Mouse (Mus musculus) mature B cell (primary cell): ENCODE results near the gene A2ml1.

ENCODE experiments used
- in situ Hi-C: fragments of 300-500 bp; cut with MboI; formaldehyde crosslinking; loops from 2 replicates; pipeline ENCODE4 v1.14.3; 2019

A2ml1 gene

DNA sequence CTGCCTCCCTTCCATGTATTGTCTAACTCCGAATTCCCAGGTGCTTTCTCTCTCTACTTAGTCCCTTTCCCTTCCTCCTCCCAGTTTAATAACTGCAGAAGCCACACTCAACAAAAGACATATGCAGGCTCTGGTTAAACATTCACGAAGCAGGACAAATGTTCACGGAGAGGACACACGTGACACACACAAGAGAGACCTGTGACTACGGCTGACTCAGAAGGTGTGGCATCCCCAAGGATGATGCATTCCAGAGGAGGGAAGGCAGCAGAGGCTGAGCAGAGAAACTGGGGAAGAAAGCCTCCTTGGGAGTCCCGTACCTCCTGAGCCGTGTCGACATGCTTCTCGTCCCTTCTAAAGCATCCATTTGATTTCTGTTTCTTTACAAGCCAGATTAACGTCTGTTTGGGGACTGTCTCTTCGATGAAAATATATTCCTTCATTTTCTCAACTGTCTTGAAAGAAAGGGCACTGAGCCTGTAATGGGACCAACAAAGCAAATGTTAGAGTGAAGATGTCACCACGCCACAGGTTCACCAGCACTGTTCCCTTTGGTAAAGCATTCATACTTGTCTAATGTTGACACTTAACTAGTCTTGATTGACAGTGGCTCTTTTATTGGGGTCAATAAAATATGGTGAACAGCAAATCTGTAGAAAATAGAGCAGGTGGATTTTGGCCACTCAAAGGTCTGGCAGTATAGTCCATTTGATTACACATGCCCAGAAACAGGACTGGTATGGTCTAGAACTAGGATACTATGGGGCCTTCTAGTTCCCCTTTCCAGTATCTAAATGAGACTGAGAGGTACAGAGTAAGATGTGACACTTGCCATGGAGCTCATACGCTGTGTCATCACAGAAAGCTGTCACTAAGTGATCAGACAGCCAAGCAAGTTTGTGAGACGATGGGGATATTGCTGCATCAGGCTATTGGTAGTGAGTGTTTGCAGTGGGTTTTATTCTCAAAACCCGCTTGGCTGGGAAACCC is 31.6 kb downstream of the A2ml1 start:
- in situ Hi-C loops = no loop called here

DNA sequence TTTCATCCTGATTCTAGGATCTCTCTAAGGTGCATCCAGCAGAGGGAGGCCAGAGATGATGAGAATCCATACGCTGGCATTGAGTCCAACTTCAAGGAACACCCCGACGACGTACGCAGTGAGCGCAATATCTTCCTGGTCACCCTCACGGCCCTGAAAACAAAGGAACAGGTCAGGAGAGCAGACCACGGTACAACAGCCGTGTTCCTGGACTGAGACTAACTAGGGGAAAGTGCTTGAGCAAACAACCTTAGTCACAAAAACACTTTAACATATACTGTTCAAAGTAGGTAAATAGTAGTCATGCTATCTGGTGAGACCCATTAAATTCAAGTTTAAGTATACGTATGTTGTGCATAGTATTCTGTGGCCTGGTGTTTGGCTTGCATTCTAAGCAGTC is 32.9 kb downstream of the A2ml1 start:
- in situ Hi-C loops = no loop called here

DNA sequence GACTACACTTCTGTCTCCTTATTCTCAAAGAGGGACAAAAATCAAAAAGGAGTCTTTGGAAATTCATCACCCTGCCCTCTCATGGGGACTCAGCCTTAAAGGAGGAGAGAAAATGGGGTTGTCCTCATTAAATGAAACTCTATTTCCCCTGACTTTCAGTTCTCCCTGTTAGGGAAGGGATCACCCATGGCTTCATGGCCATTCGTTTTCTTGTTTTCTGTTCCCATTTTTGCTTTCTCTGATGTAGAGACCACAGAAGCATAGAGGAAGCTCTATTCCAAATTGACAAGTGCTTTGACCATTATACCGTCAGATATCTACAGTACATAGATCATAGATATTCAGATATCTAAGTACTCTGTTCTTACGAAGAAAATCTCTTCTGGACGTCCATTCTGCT is 36.0 kb downstream of the A2ml1 start:
- in situ Hi-C loops = no loop called here

DNA sequence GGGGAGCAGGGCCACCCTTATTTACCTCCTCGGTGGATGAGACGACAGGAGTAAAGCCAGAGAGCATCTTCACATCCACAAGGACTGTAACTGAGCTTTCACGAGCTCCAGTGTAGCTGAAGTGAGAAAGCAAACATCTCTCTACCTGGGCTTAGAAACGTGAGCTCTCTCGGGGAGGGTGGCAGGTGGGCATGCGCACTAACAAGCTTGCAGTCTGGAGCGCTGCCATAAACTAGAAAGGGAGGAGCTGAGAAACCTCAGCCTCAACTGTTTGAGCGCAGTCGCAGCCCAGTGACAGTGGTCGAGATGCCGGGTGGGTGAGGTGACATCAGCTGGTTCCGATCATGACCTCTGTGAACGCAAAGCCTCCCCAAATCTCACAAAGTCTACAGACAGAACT is 38.2 kb downstream of the A2ml1 start:
- in situ Hi-C loops = no loop called here

DNA sequence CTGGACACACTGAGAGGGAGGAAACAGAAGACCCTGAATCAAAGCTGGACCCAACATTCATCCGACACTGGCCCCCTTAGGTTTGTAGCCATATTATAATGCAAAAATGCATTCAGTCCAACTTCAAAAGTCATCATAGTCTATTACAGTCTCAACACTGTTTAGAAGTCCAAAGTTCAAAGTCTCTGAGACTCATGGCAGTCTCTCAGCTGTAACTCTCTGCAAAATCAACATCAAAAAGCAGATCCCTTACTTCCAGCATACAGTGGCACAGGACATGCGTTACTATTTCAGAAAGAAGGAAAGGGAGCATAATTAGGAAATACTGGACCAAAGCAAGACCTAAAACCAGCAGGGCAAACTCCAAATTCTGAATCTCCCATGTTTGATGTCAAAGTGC is 46.2 kb downstream of the A2ml1 start:
- in situ Hi-C loops = no loop called here

DNA sequence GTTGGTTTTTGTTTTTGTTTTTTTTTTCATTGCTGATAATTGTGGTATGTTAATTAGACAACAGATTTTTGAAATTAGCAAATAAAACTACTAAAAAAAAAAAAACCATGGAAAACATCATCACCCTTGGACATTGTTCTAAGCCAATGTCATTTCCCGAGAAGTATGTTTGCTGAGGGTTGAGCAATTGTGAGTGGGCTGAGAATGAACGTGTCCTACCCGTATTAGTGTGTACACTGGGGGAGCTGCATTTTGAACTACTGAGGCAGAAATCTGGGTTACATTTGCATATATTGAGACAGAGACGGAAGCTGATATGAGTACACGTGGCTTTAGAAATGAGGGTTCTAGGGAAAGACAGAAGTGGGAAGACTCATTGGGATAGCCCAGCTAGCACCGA is 48.1 kb downstream of the A2ml1 start:
- in situ Hi-C loops = no loop called here

DNA sequence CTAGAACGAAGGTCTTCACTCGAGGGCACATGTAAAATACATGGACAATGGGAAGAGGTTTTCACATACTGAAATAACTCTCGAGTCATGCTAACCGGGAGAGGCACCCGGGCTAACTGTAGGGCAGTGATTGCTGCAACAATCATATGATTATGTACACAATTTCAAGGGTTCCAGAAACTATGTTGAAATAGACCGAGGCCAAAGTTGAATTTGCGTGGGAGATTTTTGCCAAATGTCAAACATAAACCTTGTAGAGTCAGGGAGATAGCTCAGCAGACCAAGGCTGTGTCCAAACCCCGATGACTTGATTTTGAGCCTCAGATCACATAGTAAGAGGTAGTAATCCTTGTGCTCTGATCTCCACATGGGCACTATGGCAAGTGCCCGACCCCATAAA is 48.7 kb downstream of the A2ml1 start:
- in situ Hi-C loops = no loop called here

DNA sequence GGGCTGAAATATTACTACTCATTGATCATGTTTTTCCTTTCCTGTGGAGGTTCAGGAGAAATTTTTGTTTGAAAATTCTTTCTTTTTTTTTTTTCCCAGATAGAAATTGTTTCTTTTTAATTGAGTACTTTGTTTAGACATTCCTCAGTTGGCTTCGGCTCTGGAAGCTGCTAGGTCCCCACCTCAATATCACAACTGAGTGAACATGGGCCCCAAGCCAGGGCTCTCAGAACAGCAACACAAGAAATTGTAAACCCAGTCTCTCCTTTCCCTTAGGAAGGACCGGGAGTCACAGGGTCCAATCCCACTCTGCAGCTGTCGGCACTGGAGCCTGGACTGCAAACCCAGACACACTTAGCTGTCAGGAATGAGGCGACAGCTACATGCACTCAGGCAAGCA is 52.9 kb downstream of the A2ml1 start:
- in situ Hi-C loops = no loop called here

DNA sequence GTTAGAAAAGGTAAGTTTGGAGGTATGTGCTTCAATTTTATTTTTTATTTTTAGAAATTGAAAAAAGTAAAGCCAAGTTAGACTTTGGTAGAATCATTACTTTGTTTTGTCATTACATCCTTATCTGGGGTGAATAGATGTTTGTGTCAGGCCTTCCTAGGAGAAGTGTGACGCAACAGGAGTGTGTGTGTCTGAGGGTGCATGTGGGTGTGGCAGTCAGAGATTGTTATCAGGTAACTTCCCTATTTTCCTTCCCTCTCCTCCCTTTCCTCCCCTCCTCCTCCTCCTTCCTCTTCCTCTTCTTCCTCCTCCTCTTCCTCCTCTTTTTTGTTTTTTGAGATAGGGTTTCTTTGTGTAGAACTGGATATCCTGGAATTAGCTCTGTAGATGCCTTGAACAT is 54.3 kb downstream of the A2ml1 start:
- in situ Hi-C loops = no loop called here

DNA sequence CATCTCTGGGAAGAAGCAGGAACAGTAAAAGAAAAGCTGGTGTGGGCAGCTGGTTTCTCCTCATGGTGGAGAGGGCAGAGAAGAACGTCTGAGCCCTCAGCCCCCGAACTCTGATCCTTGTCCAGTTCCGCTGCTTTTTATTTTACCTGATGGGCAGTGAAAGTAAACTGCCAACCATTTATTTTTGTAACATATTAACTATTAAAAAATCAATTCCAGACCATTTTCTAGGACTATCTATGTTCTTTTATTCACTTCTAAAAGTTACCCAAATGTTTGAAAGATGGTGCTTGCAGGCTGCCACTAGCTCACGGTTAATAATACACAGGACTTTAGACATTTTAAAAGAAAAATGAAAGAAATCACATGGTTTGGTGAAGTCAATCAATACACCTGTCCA is 54.8 kb downstream of the A2ml1 start, which contains the start of gene Pzp:
TSS of gene Pzp (minus strand) at position 120 of the 400 bp plus-strand sequence.
- in situ Hi-C loops = no loop called here

DNA sequence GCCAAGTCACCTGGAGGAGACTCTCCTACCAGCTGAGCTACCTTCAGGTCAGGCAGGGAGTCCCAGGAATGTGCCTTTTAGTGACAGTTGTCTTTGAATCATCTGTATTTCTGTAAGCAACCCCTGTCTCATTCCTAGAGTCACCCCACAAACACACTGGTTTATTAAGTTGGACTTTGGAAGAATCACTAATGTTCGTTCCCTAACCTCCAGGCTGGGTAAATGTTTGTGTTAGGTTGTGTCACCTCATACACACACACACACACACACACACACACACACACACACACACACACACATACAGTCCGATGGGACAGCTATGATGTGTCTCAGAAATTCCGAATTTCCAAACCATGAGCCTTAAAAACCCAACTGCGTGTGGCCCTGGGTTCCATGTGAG is 55.6 kb downstream of the A2ml1 start:
- in situ Hi-C loops = no loop called here

DNA sequence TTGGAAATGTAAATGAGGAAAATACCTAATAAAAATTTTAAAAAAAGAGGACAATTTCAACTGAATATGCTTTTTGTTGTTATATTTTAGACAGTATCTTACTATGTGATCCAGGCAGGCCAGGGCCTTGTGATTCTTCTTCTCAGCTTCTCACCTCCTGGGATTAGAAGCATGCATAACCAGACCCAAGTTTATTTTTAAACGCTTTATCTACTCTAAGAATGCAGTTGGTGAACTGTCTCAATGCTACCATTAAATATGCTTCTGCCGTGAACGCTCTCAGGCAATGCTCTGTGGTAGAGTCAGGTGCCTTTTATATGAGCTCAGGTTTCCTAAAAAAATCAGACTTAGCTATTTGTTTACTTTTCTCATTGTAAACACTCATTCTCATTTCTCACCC is 58.0 kb downstream of the A2ml1 start:
- in situ Hi-C loops = no loop called here

DNA sequence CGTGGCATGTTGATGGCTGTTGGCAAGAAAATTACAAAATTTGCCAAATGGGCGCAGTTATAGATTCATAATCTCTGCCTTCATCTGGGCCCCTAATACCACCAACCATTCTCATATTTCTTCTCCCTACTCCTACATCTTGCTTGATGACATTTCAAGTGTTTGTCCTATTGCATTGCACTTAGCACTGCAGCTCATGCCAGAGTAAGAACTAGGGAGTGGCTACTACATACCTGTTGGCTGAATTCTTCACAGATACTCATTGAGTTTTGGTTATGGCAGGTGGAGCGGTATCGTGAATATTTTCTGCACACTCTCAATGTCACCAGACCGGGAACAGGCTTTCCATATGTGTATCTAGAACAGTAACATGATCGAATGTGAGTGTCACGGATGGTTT is 62.2 kb downstream of the A2ml1 start:
- in situ Hi-C loops = no loop called here

DNA sequence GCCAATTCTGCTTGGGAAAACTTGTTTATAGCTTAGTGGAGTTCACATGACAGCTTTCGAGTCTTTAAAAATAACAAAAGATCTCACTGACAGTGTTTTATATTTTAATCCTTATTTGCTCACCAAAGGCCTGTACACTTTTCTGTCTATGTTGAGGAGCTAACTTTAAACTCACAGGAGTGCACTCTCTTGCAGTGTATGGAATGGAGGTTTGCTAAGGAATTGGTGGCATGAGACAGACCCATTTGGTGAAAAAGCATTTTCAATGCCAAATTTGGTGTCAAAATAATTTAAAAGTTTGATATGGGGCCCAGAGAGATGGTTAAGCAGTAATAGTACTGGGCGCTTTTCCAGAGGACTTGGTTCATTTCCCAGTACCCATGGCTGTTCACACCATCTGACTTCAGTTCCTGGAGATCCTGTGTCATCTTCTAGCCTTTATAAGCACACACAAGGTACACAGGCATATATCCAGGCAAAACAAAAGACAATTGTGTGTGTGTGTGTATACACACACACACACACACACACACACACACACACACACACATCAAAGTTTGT is 75.7 kb downstream of the A2ml1 start:
- in situ Hi-C loops = no loop called here

DNA sequence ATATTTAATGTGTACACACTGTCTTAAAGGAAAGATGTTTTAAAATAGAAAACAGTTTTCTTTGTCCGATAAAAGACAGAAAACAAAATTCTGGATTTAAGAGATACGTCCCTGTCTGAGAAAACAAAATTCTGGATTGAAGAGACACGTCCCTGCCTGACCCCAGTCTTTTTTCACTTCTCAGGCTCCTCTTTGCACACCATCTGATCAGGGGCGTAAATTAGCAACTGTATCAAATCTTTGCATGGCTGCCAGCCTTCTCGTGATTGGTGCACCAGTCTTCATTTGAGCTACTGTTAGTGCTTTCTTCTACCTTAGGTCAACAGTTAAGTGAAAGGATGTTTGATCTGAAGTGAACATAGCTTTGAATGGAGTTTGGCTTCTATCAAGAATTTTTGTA is 76.7 kb downstream of the A2ml1 start:
- in situ Hi-C loops = no loop called here

DNA sequence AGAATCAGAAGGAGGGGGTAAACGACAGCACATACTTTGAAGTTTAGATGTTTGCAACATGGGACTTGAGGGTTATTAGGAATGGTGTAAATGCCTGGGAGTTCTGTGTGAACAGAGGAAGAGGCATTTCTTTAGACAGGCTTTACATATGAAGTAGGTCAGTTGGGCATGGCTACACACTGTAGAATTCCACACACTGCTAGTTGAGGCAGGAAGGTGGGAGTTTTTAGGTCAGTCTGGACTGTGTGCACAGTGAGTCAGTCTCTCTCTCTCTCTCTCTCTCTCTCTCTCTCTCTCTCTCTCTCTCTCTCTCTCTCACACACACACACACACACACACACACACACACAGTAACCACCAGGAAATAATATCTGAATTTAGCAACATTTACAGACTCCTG is 86.1 kb downstream of the A2ml1 start:
- in situ Hi-C loops = no loop called here

DNA sequence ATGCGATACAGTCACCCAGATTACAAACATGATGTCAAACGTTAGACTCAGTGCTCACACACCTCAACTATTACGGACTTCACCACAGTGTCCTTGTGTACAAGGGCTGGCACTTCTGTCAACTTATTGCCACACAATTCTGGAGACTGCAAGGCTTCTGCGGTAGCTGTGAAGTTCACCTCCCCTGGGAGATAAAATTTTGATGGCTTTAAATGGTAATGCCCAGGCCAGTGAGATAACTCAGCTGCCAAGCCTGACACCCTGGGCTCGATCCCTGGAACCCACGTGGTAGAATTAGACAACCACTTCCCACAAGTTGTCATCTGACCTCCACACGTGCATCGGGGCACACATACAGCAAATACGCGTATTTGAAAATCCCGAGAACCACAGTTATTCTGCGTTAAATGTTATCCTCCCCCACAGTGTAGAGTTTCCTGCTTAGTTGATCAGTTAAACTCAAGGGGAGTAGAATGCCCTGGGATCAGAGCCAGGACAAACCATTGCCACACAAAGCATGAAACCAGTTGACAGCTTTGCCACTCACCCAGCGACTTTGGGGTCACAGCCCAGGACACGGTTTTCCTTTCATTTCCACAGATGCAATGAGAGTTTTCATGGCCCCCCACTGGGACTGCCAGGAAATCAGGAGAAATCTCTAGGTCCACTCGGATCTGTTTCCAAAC is 86.6 kb downstream of the A2ml1 start:
- in situ Hi-C loops = no loop called here

DNA sequence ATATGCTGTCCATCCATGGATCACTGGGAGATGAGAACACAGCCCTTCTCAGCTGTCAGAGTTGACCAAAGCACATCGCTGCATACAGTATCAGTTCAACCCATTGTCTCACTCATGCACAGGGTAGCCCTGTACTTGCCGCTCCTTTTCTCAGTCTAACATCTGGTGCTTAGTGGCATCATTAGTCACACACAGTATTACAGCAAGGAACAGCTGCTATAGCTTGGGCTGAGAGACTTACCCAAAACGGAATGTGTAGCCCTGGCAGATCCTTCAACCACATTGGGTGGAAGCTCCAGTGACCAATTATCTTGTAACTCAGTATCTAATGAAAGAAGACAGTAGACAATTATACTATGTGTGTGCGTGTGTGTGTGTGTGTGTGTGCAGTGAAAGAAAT is 89.5 kb downstream of the A2ml1 start:
- in situ Hi-C loops = no loop called here

DNA sequence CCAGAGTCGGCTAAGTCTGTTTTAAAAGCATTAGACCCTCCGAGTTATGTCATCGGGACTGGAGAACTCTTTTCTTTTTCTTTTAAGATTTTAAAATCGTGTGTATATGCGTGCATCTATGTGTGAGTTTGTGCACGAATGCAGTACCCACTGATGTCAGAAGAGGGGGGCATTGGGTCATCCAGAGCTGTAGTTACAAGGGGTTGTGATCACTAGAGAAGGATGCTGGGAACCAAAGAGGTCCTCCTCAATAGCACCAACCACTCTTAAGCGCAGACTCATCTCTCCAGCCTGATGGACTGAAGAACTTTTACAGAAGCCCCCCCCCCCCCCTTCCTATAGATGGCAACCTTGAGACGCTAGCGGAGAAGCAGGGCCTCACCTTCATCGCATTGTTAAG is 91.3 kb downstream of the A2ml1 start:
- in situ Hi-C loops = no loop called here
